Mouse (Mus musculus): ENCODE measurements around the gene Ccnk. TPM values are rescaled to one million over a fixed set of nuclear protein-coding genes. Genes with fewer than 3 reads are reported as not detected.

The Ccnk gene
- polyA plus RNA-seq, 1 experiment: 24.8 TPM

DNA sequence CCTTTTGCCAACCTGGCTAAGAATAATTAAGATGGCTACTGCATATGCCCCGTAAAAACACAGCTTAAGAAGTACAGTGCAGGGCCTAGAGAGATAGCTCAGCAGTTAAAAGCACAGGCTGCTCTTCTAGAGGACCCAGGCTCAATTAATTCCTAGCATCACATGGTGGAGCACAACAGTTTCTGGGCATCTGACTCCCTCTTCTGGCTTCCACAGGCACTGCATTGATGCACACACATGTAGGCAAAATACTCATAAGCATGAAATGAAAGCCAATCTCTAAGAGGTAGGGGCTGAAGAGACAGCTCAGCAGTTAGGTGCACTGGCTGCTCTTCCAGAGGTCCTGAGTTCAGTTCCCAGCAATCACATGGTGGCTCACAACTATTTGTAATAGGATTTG is 17.3 kb upstream of the Ccnk start:
- Histone ChIP-seq H3K27ac (ENCODE audit: insufficient read depth, low read length) (no peak overlapping the region), H3K4me1 (ENCODE audit: control insufficient read depth, insufficient read depth, low read length) (no peaks in the 10 kb centered on the region), H3K4me3 (ENCODE audit: insufficient read depth, low read length) (no peak overlapping the region)
- TF ChIP-seq CTCF (IDR thresholded peaks at IDR 0.05; ENCODE audit: extremely low read depth, insufficient read depth, low read length) (peak; percentile 50), POLR2A (IDR thresholded peaks at IDR 0.05; ENCODE audit: extremely low read depth, insufficient read depth, low read length) (no peak)

DNA sequence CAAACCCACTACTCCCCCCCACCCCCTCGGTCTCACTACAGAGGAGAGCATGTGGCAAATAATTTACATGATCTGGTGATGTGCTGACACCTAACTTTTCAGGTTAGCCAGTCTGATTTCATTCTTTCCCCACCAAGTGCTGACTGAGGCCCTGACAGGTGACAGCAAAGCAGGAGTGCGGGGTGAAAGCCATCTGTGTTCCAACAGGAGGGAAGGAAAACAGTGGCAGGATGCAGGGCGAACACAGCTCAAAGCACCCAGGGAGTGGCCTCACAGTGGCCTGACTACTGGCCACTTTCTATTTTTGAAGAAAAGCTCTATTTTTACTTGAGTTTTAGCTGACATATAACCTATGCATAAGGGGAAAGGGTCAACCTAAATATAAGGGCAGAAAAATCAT is 15.7 kb upstream of the Ccnk start:
- no peak overlapping the region for H3K27ac ChIP-seq (ENCODE audit: insufficient read depth, low read length)
- H3K4me1 ChIP-seq (ENCODE audit: control insufficient read depth, insufficient read depth, low read length): no peaks in the 10 kb centered on the region
- H3K4me3 ChIP-seq (ENCODE audit: insufficient read depth, low read length): no peak overlapping the region
- no peak for TF ChIP-seq CTCF (IDR thresholded peaks at IDR 0.05; ENCODE audit: extremely low read depth, insufficient read depth, low read length)
- TF ChIP-seq POLR2A (IDR thresholded peaks at IDR 0.05; ENCODE audit: extremely low read depth, insufficient read depth, low read length): no peak

DNA sequence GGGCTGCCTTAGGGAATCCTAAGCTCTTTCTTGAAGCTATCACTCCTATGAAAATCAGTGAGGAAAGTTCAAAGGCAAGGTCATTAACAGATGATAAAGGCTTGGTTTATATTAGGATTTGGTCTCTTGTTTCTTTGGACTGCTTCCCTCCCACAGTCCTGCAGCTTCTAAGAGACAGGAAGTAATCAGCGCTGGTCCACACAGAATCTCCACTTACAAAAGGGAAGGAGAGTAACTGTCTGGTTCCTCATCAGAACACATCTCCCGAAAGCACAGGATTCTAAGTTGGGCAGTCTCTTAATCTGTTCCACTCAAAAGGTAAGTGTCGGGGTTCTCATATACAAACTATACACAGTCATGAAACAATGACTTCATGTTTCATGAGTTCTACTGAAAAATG is 10.5 kb upstream of the Ccnk start:
- peaks cover 7% of the 10 kb centered on the region for H3K4me1 ChIP-seq (ENCODE audit: control insufficient read depth, insufficient read depth, low read length)

DNA sequence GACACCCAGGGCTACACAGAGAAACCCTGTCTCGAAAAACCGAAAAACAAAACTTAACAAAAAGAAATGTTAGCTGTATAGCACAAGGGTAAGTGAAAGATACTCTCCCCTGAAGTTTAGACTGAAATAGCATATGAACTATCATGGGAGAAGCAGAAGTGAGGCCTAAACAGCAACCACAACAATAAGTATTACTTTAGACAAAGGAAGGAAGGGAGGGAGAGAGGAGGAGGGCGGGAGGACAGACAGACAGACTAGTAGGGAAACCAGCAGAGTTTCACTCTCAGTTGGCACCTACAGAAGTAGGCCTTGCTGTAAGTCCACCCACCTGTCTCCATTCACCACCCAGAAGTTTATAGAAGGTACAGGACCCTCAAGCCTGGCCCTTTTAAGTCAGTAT is 8.9 kb upstream of the Ccnk start:
- H3K4me3 ChIP-seq (ENCODE audit: insufficient read depth, low read length): no peak overlapping the region
- TF ChIP-seq CTCF (IDR thresholded peaks at IDR 0.05; ENCODE audit: extremely low read depth, insufficient read depth, low read length) (no peak), POLR2A (IDR thresholded peaks at IDR 0.05; ENCODE audit: extremely low read depth, insufficient read depth, low read length) (no peak)
- H3K27ac ChIP-seq (ENCODE audit: insufficient read depth, low read length): no peak overlapping the region
- peaks cover 7% of the 10 kb centered on the region for H3K4me1 ChIP-seq (ENCODE audit: control insufficient read depth, insufficient read depth, low read length)

More for the DNA sequence above, 10.5 kb upstream of the Ccnk start:
- Histone ChIP-seq H3K4me3 (ENCODE audit: insufficient read depth, low read length) (no peak overlapping the region), H3K27ac (ENCODE audit: insufficient read depth, low read length) (no peak overlapping the region)
- TF ChIP-seq CTCF (IDR thresholded peaks at IDR 0.05; ENCODE audit: extremely low read depth, insufficient read depth, low read length) (no peak), POLR2A (IDR thresholded peaks at IDR 0.05; ENCODE audit: extremely low read depth, insufficient read depth, low read length) (no peak)

DNA sequence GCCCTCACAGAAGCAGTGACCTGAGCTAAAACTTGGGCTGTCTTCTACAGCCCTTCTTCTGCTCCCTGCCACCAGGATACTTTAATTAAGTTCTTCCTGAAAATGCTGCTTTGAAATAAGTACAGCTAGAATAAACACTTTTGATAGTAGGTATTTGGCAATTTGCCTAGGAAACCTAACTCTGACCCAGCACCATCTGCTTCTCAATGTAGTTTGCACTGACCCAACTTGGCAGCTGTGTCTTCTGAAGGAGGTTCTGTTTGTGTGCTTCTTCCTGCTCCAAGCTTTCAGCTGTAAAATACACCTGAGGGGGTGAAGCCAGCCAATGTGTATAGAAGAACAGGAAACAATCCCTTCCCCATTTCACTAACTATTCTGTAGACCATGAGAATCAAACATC is 8.0 kb upstream of the Ccnk start:
- no peak overlapping the region for H3K27ac ChIP-seq (ENCODE audit: insufficient read depth, low read length)
- no peak for TF ChIP-seq POLR2A (IDR thresholded peaks at IDR 0.05; ENCODE audit: extremely low read depth, insufficient read depth, low read length)
- TF ChIP-seq CTCF (IDR thresholded peaks at IDR 0.05; ENCODE audit: extremely low read depth, insufficient read depth, low read length): no peak
- no peak overlapping the region for H3K4me3 ChIP-seq (ENCODE audit: insufficient read depth, low read length)
- H3K4me1 ChIP-seq (ENCODE audit: control insufficient read depth, insufficient read depth, low read length): peaks cover 7% of the 10 kb centered on the region

DNA sequence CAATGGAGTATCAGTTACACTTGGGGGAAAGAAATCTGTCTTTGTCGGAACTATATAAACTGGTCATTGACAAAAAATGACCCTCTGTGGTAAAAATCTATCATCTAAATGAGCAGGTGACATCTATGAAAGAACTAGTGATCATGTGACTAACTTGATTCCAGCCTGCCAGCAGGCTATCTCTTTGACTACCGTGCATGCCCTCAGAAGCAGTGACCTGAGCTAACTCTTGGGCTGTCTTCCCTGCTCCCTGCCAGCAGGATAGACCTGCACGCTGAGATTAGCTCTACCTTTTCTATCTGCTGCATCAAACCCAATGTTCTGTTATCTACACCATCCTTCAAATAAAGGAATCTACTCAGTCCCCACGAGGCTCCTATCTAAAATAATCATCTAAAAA is 6.7 kb upstream of the Ccnk start:
- Histone ChIP-seq H3K4me3 (ENCODE audit: insufficient read depth, low read length) (no peak overlapping the region), H3K4me1 (ENCODE audit: control insufficient read depth, insufficient read depth, low read length) (peaks cover 9% of the 10 kb centered on the region), H3K27ac (ENCODE audit: insufficient read depth, low read length) (no peak overlapping the region)
- TF ChIP-seq CTCF (IDR thresholded peaks at IDR 0.05; ENCODE audit: extremely low read depth, insufficient read depth, low read length) (no peak), POLR2A (IDR thresholded peaks at IDR 0.05; ENCODE audit: extremely low read depth, insufficient read depth, low read length) (no peak)

DNA sequence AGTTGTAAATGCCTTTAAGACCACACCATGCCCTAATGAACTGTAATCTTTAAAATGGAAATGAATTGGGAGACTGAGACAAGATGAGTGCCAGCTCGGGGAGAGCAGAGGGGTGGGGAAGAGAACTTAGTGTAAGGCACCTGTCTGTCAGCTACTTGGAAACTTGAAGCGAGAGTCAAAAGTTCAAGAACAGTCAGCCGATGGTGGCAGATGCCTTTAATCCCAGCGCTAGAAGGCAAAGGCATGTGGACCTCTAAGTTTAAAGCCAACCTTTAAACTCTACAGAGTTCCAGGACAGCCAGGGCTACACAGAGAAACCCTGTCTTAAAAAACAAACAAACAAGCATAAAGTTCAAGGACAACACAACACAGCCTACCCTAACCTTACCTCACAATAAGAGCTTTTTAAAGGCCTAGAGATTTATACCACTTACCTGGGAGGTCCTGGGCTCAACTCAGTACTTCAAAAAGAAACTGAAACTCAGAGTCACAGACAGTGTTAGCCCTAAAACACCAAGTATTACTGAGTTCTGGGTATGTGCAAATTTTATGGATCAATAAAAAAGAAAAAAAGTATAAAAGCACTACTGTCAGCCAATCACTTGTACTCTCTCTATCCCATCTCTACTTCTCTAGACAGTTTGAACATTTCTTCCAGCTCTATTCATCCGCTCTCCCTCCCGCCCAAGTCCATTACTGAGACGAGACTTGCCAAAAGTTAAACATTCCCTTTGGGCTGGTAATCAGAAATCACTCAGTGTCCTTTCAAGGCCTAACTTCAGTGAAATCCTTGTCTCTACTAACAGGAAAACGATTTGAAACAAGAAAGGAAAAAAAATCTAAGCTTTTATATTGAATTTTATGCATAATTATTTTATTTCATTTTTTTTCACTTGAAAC is 4.5 kb upstream of the Ccnk start:
- peaks cover 11% of the 10 kb centered on the region for H3K4me1 ChIP-seq (ENCODE audit: control insufficient read depth, insufficient read depth, low read length)
- H3K27ac ChIP-seq (ENCODE audit: insufficient read depth, low read length): no peak overlapping the region
- no peak for TF ChIP-seq POLR2A (IDR thresholded peaks at IDR 0.05; ENCODE audit: extremely low read depth, insufficient read depth, low read length)
- no peak for TF ChIP-seq CTCF (IDR thresholded peaks at IDR 0.05; ENCODE audit: extremely low read depth, insufficient read depth, low read length)
- H3K4me3 ChIP-seq (ENCODE audit: insufficient read depth, low read length): no peak overlapping the region

DNA sequence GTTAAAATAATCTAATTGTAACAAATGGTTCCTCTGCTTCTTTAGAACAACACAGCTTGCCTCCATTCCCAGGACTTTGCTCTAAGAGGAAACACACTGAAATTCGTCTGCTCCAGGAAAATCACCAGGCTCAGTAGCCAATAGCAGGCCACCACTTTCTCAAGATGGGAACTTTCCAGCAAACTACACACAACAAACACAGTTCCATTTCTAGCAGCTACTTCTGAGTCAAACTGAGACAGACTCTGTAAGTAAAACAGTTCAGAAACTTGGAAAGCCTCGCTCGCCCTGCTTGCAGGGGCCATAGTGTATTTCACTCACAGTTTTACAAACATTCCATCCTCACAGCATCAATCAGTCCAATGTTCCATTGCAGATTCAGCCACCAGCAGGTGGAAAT is 3.0 kb upstream of the Ccnk start:
- no peak overlapping the region for H3K4me3 ChIP-seq (ENCODE audit: insufficient read depth, low read length)
- H3K27ac ChIP-seq (ENCODE audit: insufficient read depth, low read length): no peak overlapping the region
- TF ChIP-seq POLR2A (IDR thresholded peaks at IDR 0.05; ENCODE audit: extremely low read depth, insufficient read depth, low read length) (no peak), CTCF (IDR thresholded peaks at IDR 0.05; ENCODE audit: extremely low read depth, insufficient read depth, low read length) (no peak)
- peaks cover 11% of the 10 kb centered on the region for H3K4me1 ChIP-seq (ENCODE audit: control insufficient read depth, insufficient read depth, low read length)

DNA sequence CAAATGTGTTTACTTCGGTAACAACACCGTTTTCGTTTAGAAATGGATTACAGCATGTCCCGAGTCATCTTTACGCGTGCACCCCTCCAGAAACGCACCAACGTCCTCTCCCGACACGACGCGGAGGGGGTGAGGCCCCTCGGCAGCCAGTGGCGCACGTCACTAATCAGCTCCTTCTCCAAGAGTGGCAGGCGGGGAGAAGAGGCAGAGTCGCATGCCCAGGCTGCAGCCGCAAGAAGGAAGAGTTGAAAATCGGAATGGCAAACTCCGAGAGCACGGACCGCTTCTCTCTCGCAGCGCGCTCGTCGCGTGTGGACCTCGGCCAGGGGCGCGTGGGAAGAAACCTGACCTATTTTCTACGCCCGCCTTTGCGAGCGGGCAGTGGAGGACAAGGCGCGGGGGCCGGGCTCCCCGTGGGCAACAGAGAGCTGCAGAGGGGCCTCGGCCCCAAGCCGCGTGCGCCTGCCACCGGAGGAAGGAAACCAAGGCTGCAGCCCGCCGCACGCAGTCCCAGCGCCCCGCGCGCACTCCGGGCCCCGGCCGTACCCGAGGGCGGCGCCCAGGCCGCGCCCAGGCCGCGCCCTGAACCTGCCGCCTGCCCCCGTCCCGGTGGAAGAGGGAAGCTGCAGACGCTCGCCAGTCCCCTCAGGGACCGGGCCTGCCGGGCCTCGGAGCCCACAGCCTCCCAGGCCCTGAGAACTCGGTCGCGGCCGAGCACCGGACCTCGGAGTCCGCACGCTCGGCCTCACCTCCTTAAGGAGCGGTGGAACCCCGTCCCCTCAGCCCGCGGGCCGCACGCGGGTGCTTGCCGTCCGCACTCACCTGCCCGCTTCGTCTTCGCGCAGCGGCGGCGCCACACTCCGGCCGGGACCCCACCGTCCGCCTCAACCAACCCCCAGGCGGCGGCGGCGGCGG is 791 bp upstream of the Ccnk start:
- Histone ChIP-seq H3K4me1 (ENCODE audit: control insufficient read depth, insufficient read depth, low read length) (peaks cover 5% of the 10 kb centered on the region; the same call in 1 of the 2 replicates), H3K4me3 (ENCODE audit: insufficient read depth, low read length) (peak overlapping the region; percentile 93), H3K27ac (ENCODE audit: insufficient read depth, low read length) (peak overlapping the region; percentile 99)
- TF ChIP-seq POLR2A (IDR thresholded peaks at IDR 0.05; ENCODE audit: extremely low read depth, insufficient read depth, low read length) (peak; percentile 48; the same call in 1 of the 2 replicates), CTCF (IDR thresholded peaks at IDR 0.05; ENCODE audit: extremely low read depth, insufficient read depth, low read length) (no peak)

DNA sequence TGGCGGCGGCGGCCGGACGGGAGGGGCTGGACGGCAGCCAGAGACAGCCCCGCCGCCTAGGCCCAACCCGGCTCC is 296 bp upstream of the Ccnk start, which contains the start of gene Setd3:
Setd3 (minus strand) TSS at position 69 of the 75 bp plus-strand sequence.
- peak within 1 kb of the TSS; percentile 99 for H3K27ac ChIP-seq (ENCODE audit: insufficient read depth, low read length)
- TF ChIP-seq CTCF (IDR thresholded peaks at IDR 0.05; ENCODE audit: extremely low read depth, insufficient read depth, low read length) (no peak), POLR2A (IDR thresholded peaks at IDR 0.05; ENCODE audit: extremely low read depth, insufficient read depth, low read length) (no peak)
- peak within 1 kb of the TSS; percentile 93 for H3K4me3 ChIP-seq (ENCODE audit: insufficient read depth, low read length)
- peaks cover 5% of the 10 kb centered on the region; the same call in 1 of the 2 replicates for H3K4me1 ChIP-seq (ENCODE audit: control insufficient read depth, insufficient read depth, low read length)

Measured in cortical plate, adult 2 months (tissue).